Mouse (Mus musculus) bone marrow macrophage, adult 2 months (primary cell): ENCODE results near the gene Exd1.

Experiments
- CTCF ChIP-seq: IDR thresholded peaks from 2 replicates; pipeline ENCODE4 v1.5.1; 2012; ENCODE audit warnings: low read depth, mild to moderate bottlenecking, low read length, moderate library complexity
- POLR2A ChIP-seq: IDR thresholded peaks from 2 replicates; pipeline ENCODE4 v1.6.1; 2012; ENCODE audit warnings: mild to moderate bottlenecking, low read depth, low read length, borderline replicate concordance

GRCm38 (mm10) chr2:119543656-119544055, 3.8 kb downstream of the Exd1 start:
- no peak for TF ChIP-seq CTCF
- TF ChIP-seq POLR2A: no peak
